Mouse (Mus musculus): Measurements from ENCODE around the gene Ptprt. TPM values are rescaled to one million over a fixed set of nuclear protein-coding genes. Genes with fewer than 3 reads are reported as not detected.

Ptprt gene
- polyA plus RNA-seq (2015; fragmentation: Nextera tagmentation; extraction: Ambion mirVana) = 3.9 and 4.0 TPM in 2 replicates

- Histone ChIP-seq H3K4me3 (replicated peaks; ENCODE audit: low read depth, low read length) (peak within 1 kb of the TSS; percentile 45), H3K9me3 (replicated peaks; ENCODE audit: low read length) (no peaks in the 10 kb centered on the region), H3K36me3 (ENCODE audit: insufficient read depth, low read length) (no peaks in the 10 kb centered on the region), H3K27me3 (ENCODE audit: insufficient read depth, low read length) (peaks cover 31% of the 10 kb centered on the region), H3K9ac (ENCODE audit: low read depth, low read length) (peak within 1 kb of the TSS; percentile 37; the same call in 1 of the 2 replicates), H3K27ac (no peak within 1 kb of the TSS), H3K4me2 (ENCODE audit: low read length) (peak within 1 kb of the TSS; percentile 89), H3K4me1 (replicated peaks; ENCODE audit: insufficient read depth, low read length) (0 out of 2 replicates have a peak, but pooled peaks cover 4% of the 10 kb centered on the region)
- ATAC-seq (replicated peaks; ENCODE audit: low FRiP score, low read depth) (0 out of 2 replicates have a peak, but pooled peaks have one; percentile 10), DNase-seq (ENCODE audit: low spot score) (no peak)
- WGBS = under 1% methylated on average over 52 of the region's 73 CpGs
- no peak for TF ChIP-seq CTCF (IDR thresholded peaks at IDR 0.05; ENCODE audit: low read depth)
Measured at GRCm38 (mm10) chr2:162660941-162661386, at the start of gene Ptprt. TSS of gene Ptprt (minus strand) at chr2:162661147.

DNA sequence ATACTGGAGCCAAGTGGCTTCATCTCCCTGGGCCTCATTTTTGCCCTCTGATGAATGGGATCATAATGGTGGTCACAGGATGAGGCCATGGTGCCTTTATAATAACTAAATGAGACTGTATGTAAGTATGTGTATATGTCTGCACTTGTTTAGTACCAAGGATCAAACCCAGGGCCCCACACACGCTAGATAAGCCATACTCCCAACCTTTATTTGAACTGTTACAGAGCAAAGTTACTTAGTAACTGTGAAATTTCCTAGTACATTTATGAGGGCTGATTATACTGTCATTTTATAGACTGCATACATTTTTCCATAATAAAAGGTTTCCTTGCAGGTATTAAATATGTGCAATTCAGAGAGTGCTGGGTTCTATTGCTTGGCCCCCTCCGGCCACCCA lies 49.5 kb upstream of the Ptprt start:
- TF ChIP-seq CTCF (IDR thresholded peaks at IDR 0.05; ENCODE audit: low read depth) = no peak
- no peaks in the 10 kb centered on the region for H3K9me3 ChIP-seq (replicated peaks; ENCODE audit: low read length)
- H3K27me3 ChIP-seq (ENCODE audit: insufficient read depth, low read length) = no peaks in the 10 kb centered on the region
- no peaks in the 10 kb centered on the region for H3K36me3 ChIP-seq (ENCODE audit: insufficient read depth, low read length)
- no peak for ATAC-seq (replicated peaks; ENCODE audit: low FRiP score, low read depth)
- H3K4me2 ChIP-seq (ENCODE audit: low read length) = no peak overlapping the region
- H3K9ac ChIP-seq (ENCODE audit: low read depth, low read length) = no peak overlapping the region
- no peak for DNase-seq (ENCODE audit: low spot score)
- H3K4me3 ChIP-seq (replicated peaks; ENCODE audit: low read depth, low read length) = no peak overlapping the region
- H3K27ac ChIP-seq = no peak overlapping the region
- 85% methylated on average over 2 of the region's 2 CpGs for WGBS
- no peaks in the 10 kb centered on the region for H3K4me1 ChIP-seq (replicated peaks; ENCODE audit: insufficient read depth, low read length)

DNA sequence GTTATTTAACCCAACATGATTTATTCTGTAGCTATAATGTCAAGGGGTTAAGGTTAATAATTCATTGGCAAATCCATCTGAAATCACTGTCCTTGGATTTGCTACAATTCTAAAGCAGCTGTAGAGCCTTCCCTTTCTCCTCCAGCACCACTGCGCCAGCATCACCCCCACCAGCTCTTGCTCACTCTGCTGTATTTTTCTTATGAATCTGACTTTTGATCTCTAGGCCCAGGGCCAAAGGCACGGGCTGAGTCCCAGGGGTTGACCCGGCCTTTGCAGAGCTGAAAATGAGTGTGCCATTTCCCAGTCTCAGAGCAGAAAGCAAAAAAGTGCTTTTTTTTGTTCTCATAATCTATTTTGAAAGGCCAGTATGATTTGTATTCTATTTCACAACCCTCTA lies 38.7 kb upstream of the Ptprt start:
- no peak overlapping the region for H3K9ac ChIP-seq (ENCODE audit: low read depth, low read length)
- WGBS = 63% methylated on average over 3 of the region's 3 CpGs
- no peak overlapping the region for H3K4me3 ChIP-seq (replicated peaks; ENCODE audit: low read depth, low read length)
- no peak overlapping the region for H3K4me2 ChIP-seq (ENCODE audit: low read length)
- H3K36me3 ChIP-seq (ENCODE audit: insufficient read depth, low read length) = no peaks in the 10 kb centered on the region
- no peak for TF ChIP-seq CTCF (IDR thresholded peaks at IDR 0.05; ENCODE audit: low read depth)
- no peaks in the 10 kb centered on the region for H3K9me3 ChIP-seq (replicated peaks; ENCODE audit: low read length)
- no peak for ATAC-seq (replicated peaks; ENCODE audit: low FRiP score, low read depth)
- no peak overlapping the region for H3K27ac ChIP-seq
- no peaks in the 10 kb centered on the region for H3K4me1 ChIP-seq (replicated peaks; ENCODE audit: insufficient read depth, low read length)
- DNase-seq (ENCODE audit: low spot score) = no peak
- no peaks in the 10 kb centered on the region for H3K27me3 ChIP-seq (ENCODE audit: insufficient read depth, low read length)

DNA sequence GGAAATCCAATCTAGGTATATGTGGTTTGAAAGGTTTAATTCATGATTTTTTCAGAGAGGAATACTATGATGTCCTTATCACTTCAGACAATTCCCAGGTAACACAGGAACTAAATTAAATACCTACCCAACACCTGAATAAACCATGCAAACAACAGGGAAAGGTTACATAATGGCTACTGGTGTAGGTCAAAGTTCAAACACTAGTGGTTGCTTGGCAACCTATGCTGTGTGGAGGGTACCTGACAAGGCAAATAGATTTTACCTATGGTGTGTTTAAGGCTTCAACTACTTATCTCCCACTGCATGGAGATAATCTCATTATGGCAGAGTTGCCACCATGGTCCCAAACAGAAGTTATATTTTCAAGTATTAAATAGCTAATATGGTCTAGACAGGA lies 38.1 kb upstream of the Ptprt start:
- Histone ChIP-seq H3K4me3 (replicated peaks; ENCODE audit: low read depth, low read length) (no peak overlapping the region), H3K4me2 (ENCODE audit: low read length) (no peak overlapping the region), H3K27me3 (ENCODE audit: insufficient read depth, low read length) (no peaks in the 10 kb centered on the region), H3K9ac (ENCODE audit: low read depth, low read length) (no peak overlapping the region), H3K36me3 (ENCODE audit: insufficient read depth, low read length) (no peaks in the 10 kb centered on the region), H3K9me3 (replicated peaks; ENCODE audit: low read length) (no peaks in the 10 kb centered on the region), H3K27ac (no peak overlapping the region), H3K4me1 (replicated peaks; ENCODE audit: insufficient read depth, low read length) (no peaks in the 10 kb centered on the region)
- TF ChIP-seq CTCF (IDR thresholded peaks at IDR 0.05; ENCODE audit: low read depth) = no peak
- no peak for DNase-seq (ENCODE audit: low spot score)
- no peak for ATAC-seq (replicated peaks; ENCODE audit: low FRiP score, low read depth)

- DNase-seq (ENCODE audit: low spot score) (no peak), ATAC-seq (replicated peaks; ENCODE audit: low FRiP score, low read depth) (no peak)
- Histone ChIP-seq H3K36me3 (ENCODE audit: insufficient read depth, low read length) (no peaks in the 10 kb centered on the region), H3K27me3 (ENCODE audit: insufficient read depth, low read length) (no peaks in the 10 kb centered on the region), H3K4me3 (replicated peaks; ENCODE audit: low read depth, low read length) (no peak overlapping the region), H3K9me3 (replicated peaks; ENCODE audit: low read length) (no peaks in the 10 kb centered on the region), H3K9ac (ENCODE audit: low read depth, low read length) (no peak overlapping the region), H3K4me2 (ENCODE audit: low read length) (no peak overlapping the region), H3K27ac (no peak overlapping the region), H3K4me1 (replicated peaks; ENCODE audit: insufficient read depth, low read length) (no peaks in the 10 kb centered on the region)
- TF ChIP-seq CTCF (IDR thresholded peaks at IDR 0.05; ENCODE audit: low read depth) = no peak
- 76% methylated on average over 8 of the region's 8 CpGs for WGBS
Measured at GRCm38 (mm10) chr2:162698068-162698467, 37.1 kb upstream of the Ptprt start.

- H3K4me3 ChIP-seq (replicated peaks; ENCODE audit: low read depth, low read length) = no peak overlapping the region
- H3K36me3 ChIP-seq (ENCODE audit: insufficient read depth, low read length) = no peaks in the 10 kb centered on the region
- H3K4me1 ChIP-seq (replicated peaks; ENCODE audit: insufficient read depth, low read length) = no peaks in the 10 kb centered on the region
- H3K9ac ChIP-seq (ENCODE audit: low read depth, low read length) = no peak overlapping the region
- TF ChIP-seq CTCF (IDR thresholded peaks at IDR 0.05; ENCODE audit: low read depth) = no peak
- ATAC-seq (replicated peaks; ENCODE audit: low FRiP score, low read depth) = no peak
- no peaks in the 10 kb centered on the region for H3K9me3 ChIP-seq (replicated peaks; ENCODE audit: low read length)
- H3K27me3 ChIP-seq (ENCODE audit: insufficient read depth, low read length) = no peaks in the 10 kb centered on the region
- H3K4me2 ChIP-seq (ENCODE audit: low read length) = no peak overlapping the region
- H3K27ac ChIP-seq = no peak overlapping the region
- no peak for DNase-seq (ENCODE audit: low spot score)
- 75% methylated on average over 10 of the region's 10 CpGs for WGBS
Measured at GRCm38 (mm10) chr2:162697151-162697550, 36.2 kb upstream of the Ptprt start.

DNA sequence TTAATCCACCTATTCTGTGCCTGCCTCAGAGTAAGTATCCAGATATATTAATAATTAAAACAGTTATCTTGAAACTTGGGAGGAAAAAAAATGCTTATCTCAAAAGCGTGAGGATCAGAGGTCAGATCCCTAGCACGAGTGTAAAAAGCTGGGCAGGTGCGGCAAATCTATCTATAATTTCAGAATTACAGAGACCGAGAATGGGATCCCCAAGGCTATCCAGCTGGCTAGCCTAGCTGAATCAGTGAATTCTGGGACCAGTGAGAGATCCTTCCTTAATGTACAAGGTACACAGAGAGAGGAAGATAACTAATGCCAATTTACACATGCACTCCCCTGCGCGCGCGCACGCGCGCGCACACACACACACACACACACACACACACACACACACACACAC lies 31.2 kb upstream of the Ptprt start:
- H3K4me1 ChIP-seq (replicated peaks; ENCODE audit: insufficient read depth, low read length) = no peaks in the 10 kb centered on the region
- H3K4me2 ChIP-seq (ENCODE audit: low read length) = no peak overlapping the region
- 95% methylated on average over 12 of the region's 12 CpGs for WGBS
- H3K27me3 ChIP-seq (ENCODE audit: insufficient read depth, low read length) = no peaks in the 10 kb centered on the region
- no peaks in the 10 kb centered on the region for H3K9me3 ChIP-seq (replicated peaks; ENCODE audit: low read length)
- no peak overlapping the region for H3K9ac ChIP-seq (ENCODE audit: low read depth, low read length)
- no peak overlapping the region for H3K4me3 ChIP-seq (replicated peaks; ENCODE audit: low read depth, low read length)
- TF ChIP-seq CTCF (IDR thresholded peaks at IDR 0.05; ENCODE audit: low read depth) = no peak
- H3K27ac ChIP-seq = no peak overlapping the region
- no peak for DNase-seq (ENCODE audit: low spot score)
- H3K36me3 ChIP-seq (ENCODE audit: insufficient read depth, low read length) = no peaks in the 10 kb centered on the region
- ATAC-seq (replicated peaks; ENCODE audit: low FRiP score, low read depth) = no peak
